Mouse (Mus musculus) heart, embryonic 13.5 days (tissue): ENCODE data around the gene Pigb. TPM values are rescaled to one million over a fixed set of nuclear protein-coding genes. Genes with fewer than 3 reads are reported as not detected.

Experiments used
- ATAC-seq: fragments of 200-750 bp; cut with Nextera tagmentation; 2 replicates; pipeline ENCODE4 v1.8.0; 2017; ENCODE audit warnings: moderate TSS enrichment; ENCODE audit not compliant: insufficient number of reproducible peaks, low FRiP score, low TSS enrichment; ENCODE audit errors: extremely low read depth
- H3K27ac ChIP-seq: fragments of 300-500 bp; sonication (generic); replicated peaks from 2 replicates; pipeline ENCODE4 v1.5.1; 2015; ENCODE audit warnings: moderate library complexity, mild to moderate bottlenecking, inconsistent platforms
- H3K27me3 ChIP-seq: fragments of 300-500 bp; sonication (generic); replicated peaks from 2 replicates; pipeline ENCODE4 v1.6.1; 2015; ENCODE audit warnings: mild to moderate bottlenecking, inconsistent platforms
- H3K36me3 ChIP-seq: fragments of 300-500 bp; sonication (generic); 2 replicates; pipeline ENCODE4 v1.6.1; 2015; ENCODE audit warnings: mild to moderate bottlenecking, inconsistent platforms
- H3K4me1 ChIP-seq: fragments of 300-500 bp; sonication (generic); 2 replicates; pipeline ENCODE4 v1.6.1; 2015; ENCODE audit warnings: inconsistent platforms
- H3K4me2 ChIP-seq: fragments of 300-500 bp; sonication (generic); 2 replicates; pipeline ENCODE4 v1.6.1; 2015; ENCODE audit warnings: inconsistent platforms, mild to moderate bottlenecking, moderate library complexity
- H3K4me3 ChIP-seq: fragments of 300-500 bp; sonication (generic); 2 replicates; pipeline ENCODE4 v1.5.1; 2015; ENCODE audit warnings: moderate library complexity, mild to moderate bottlenecking, inconsistent platforms
- H3K9ac ChIP-seq: fragments of 300-500 bp; sonication (generic); 2 replicates; pipeline ENCODE4 v1.6.1; 2015; ENCODE audit warnings: inconsistent platforms, mild to moderate bottlenecking, moderate library complexity
- H3K9me3 ChIP-seq: fragments of 300-500 bp; sonication (generic); 2 replicates; pipeline ENCODE4 v1.6.1; 2016; ENCODE audit warnings: inconsistent platforms
- WGBS: fragments of 180-500 bp; shearing (Covaris S2); methylation state at CpG from one replicate; pipeline ENCODE4 v1.1.7; 2015; ENCODE audit warnings: mixed read lengths; 5-methylcytosine and 5-hydroxymethylcytosine counted together
- polyA plus RNA-seq: library from polyadenylated mRNA; unstranded; fragments of >200 nt; fragmentation: Nextera tagmentation; extraction: Ambion mirVana; gene quantifications from 2 replicates; pipeline ENCODE4 v1.2.1, GENCODE M21; 2015

The Pigb gene
- polyA plus RNA-seq, 1 experiment from 2014 or later = 7.1 TPM

DNA sequence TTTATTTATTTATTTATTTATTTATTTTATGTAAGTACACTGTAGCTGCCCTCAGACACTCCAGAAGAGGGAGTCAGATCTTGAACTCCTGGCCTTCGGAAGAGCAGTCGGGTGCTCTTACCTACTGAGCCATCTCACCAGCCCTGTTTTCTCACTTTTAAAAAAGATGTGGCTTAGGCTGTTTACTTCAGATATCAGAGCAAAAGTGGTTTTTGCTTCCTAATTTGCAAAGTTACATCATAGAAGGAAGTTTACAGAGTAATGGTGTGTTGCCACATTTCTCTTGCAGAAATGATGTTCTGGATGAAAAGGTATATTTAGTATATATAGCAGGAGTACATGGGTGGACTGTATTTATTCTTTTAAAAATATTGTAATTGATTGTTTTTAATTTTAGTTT is 48.8 kb downstream of the Pigb start:
- H3K27ac ChIP-seq = no peak overlapping the region
- no peak overlapping the region for H3K4me3 ChIP-seq
- no peaks in the 10 kb centered on the region for H3K9me3 ChIP-seq
- no peaks in the 10 kb centered on the region for H3K36me3 ChIP-seq
- H3K27me3 ChIP-seq = 0 out of 2 replicates have a peak, but pooled peaks cover 6% of the 10 kb centered on the region
- no peak for ATAC-seq
- H3K4me2 ChIP-seq = no peak overlapping the region
- H3K9ac ChIP-seq = no peak overlapping the region
- WGBS = 77% methylated on average over 2 of the region's 2 CpGs
- no peaks in the 10 kb centered on the region; the same call in 1 of the 2 replicates for H3K4me1 ChIP-seq

DNA sequence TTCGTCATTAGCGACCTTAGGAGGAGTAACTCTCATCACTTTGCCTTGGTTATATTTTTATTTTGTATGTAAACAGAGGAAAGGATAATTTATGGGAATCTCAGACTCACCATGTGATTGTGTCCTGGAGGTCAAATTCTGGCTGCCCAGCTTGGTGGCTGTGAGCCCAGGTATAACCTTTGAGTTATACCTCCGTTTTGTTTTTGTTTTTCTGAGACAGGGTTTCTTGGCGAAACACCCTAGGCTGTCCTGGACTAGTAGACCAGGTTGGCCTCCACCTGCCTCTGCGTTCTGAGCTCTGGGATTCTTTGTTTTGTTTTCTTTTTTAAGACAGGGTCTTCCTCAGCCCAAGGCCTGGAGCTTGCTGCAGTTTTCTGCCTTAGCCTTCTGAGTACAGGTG is 51.5 kb downstream of the Pigb start:
- H3K9me3 ChIP-seq = no peaks in the 10 kb centered on the region
- no peak overlapping the region for H3K4me3 ChIP-seq
- H3K27ac ChIP-seq = no peak overlapping the region
- H3K4me2 ChIP-seq = no peak overlapping the region
- peaks cover 13% of the 10 kb centered on the region for H3K4me1 ChIP-seq
- ATAC-seq = no peak
- 82% methylated on average over 5 of the region's 5 CpGs for WGBS
- no peak overlapping the region for H3K9ac ChIP-seq
- H3K27me3 ChIP-seq = 0 out of 2 replicates have a peak, but pooled peaks cover 6% of the 10 kb centered on the region
- H3K36me3 ChIP-seq = no peaks in the 10 kb centered on the region

DNA sequence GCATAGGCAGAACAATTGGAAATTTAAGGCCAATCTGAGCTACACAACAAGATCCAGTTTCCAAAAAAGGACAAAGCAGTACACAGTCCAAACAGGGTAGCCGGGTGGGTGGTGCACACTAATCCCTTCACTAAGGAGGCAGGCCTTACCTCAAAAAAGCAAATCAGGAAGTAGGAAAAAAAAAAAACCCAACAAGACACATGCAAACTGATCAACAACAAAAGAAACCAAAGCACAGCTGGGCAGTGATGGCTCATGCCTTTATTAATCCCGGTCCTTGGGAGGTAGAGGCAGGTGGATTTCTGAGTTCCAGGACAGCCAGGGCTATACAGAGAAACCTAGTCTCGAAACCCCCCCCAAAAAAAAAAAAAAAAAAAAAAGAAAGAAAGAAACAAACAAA is 52.5 kb downstream of the Pigb start:
- Histone ChIP-seq H3K27me3 (0 out of 2 replicates have a peak, but pooled peaks cover 6% of the 10 kb centered on the region), H3K4me2 (no peak overlapping the region), H3K4me1 (peaks cover 13% of the 10 kb centered on the region), H3K27ac (no peak overlapping the region), H3K36me3 (no peaks in the 10 kb centered on the region), H3K4me3 (no peak overlapping the region), H3K9me3 (no peaks in the 10 kb centered on the region), H3K9ac (no peak overlapping the region)
- no peak for ATAC-seq
- 65% methylated on average over 3 of the region's 3 CpGs for WGBS

DNA sequence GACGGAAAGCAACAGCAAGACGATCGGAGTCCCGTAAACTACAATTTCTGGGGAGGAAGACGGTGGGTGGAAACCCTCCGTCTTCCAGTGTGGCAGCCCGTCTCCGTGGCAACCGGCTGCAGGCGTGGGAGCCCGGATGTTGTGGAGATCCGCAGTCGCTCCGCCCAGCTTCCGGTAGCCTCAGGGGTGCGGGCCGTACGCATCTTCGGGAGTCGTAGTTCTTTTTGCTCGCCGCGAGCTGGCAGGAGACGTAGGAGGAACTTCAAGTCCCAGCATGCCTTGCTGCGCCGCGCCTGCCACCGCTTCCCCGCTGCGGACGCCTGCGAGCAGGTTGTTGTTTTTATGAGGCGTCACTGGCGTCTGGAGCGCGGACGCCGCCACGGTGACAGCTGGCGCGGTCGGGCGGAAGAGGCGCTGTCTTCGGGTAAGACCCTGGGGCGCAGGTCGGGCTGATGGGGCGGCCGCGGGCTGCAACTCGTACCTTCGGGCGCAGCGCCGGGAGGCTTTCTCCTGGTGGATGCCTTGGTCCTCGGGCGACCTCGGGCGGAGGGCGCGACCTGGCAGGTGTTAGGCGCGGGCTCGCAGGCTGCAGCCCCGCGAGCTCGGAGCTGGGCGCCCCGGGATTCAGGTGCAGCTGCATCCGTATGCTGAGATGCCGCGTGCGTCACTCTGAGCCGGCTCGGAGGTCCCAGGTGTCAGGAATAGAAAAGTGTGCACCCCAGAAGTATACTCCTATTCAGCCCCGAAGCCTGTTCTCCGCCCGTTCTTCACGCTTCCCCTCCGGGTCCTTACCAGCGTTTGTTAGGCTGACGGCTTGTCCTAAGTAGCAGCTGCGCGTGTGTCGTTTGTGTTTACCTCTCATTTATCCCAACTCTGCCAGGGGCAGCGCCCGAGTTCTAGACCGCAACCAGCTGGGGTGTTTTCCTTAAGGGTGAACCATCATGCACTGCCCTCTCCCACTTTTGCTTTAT is 54.6 kb downstream of the Pigb start, which contains the start of the genes Ccpg1os and Ccpg1:
Gene Ccpg1os, minus strand, starts transcription at position 133 of the 971 bp plus-strand sequence.
Gene Ccpg1, plus strand, starts transcription at position 180 of the 971 bp plus-strand sequence.
- Histone ChIP-seq H3K9me3 (no peaks in the 10 kb centered on the region), H3K36me3 (no peaks in the 10 kb centered on the region), H3K4me2 (peak within 1 kb of the TSS; percentile 96), H3K27ac (peak within 1 kb of the TSS; percentile 74), H3K4me3 (peak within 1 kb of the TSS; percentile 91), H3K4me1 (peaks cover 13% of the 10 kb centered on the region), H3K27me3 (0 out of 2 replicates have a peak, but pooled peaks cover 6% of the 10 kb centered on the region), H3K9ac (peak within 1 kb of the TSS; percentile 89)
- peak; percentile 97 for ATAC-seq
- under 1% methylated on average over 88 of the region's 88 CpGs for WGBS

DNA sequence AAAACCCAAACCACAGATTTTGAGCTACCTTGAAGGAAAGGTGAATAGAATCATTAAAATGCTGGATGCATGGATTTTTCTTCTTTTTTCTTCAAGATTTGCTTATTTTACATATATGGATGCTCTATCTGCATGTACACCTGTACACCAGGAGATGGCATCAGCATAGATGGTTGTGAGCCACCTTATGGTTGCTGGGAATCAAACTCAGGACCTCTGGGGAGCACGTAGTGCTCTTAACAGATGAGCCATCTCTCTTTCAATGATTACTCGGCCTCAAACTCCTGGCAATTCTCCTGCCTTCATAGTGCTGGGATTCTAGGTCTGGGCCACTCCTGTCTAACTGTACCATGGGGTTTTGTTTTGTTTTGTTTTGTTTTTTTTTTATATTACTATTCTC is 57.1 kb downstream of the Pigb start:
- H3K36me3 ChIP-seq = no peaks in the 10 kb centered on the region
- H3K9ac ChIP-seq = no peak overlapping the region
- ATAC-seq = no peak
- WGBS = 53% methylated on average over 2 of the region's 2 CpGs
- H3K27me3 ChIP-seq = 0 out of 2 replicates have a peak, but pooled peaks cover 6% of the 10 kb centered on the region
- H3K27ac ChIP-seq = no peak overlapping the region
- no peak overlapping the region for H3K4me2 ChIP-seq
- H3K9me3 ChIP-seq = no peaks in the 10 kb centered on the region
- H3K4me3 ChIP-seq = no peak overlapping the region
- peaks cover 13% of the 10 kb centered on the region for H3K4me1 ChIP-seq

DNA sequence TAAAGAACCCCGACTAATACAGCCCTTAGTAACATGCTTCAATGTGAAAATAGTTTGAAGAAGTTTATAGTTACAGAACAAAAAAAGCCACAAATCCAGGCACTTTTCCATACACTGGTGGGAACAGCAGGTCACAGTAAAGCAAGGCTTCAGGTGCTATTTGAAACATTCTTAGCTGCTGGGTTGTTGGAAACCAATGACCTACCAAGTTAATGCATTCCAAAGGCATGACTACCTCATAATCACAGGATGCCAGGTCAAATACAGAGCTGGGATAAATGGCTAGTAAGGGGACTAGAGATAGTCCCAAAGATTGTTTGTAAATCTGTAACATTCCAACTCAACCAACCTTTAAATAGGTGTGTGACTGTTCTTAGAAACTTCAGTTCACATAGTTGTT is 64.9 kb downstream of the Pigb start:
- no peak overlapping the region for H3K4me3 ChIP-seq
- 88% methylated on average over 1 of the region's 1 CpGs for WGBS
- H3K36me3 ChIP-seq = no peaks in the 10 kb centered on the region
- no peaks in the 10 kb centered on the region for H3K4me1 ChIP-seq
- H3K9ac ChIP-seq = no peak overlapping the region
- H3K4me2 ChIP-seq = no peak overlapping the region
- H3K27ac ChIP-seq = no peak overlapping the region
- H3K9me3 ChIP-seq = no peaks in the 10 kb centered on the region
- no peaks in the 10 kb centered on the region for H3K27me3 ChIP-seq
- ATAC-seq = no peak

DNA sequence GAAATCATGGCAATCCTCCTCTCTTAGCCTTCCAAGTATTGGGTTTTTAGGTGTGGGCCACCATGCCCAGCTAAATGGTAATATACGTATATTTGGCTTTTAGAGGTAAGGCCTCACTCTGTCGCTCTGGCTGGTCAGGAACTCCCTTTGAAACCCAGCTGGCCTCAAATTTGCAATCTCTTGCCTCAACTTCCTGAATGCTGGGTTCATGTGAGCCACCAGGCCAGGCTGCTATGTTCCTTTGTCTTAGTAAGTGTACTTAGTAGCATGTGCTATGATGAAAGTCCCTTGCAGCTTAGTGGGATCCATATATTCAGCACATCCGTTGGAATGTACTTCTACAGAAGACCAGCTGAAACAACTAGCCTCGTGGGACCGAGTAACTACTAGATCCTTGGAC is 65.4 kb downstream of the Pigb start:
- 78% methylated on average over 5 of the region's 5 CpGs for WGBS
- no peak overlapping the region for H3K27ac ChIP-seq

DNA sequence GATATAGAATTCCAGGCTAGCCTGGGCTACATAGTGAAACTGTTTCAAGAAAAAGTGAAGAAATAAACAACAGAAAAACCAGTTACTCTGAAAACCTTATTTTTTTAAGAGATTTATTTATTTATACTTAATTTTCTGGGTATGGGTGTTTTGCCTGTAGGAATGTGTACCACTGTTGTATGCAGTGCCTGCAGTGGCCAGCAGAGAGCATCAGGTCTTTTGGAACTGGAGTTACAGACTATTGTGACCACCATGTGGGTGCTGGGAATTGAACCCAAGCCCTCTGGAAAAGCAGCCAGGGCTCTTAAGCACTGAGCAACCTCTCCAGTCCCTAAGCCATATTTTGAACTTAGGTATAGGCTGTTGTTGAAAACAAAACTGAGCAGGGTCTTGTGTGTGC is 67.2 kb downstream of the Pigb start:
- Histone ChIP-seq H3K36me3 (no peaks in the 10 kb centered on the region), H3K27me3 (no peaks in the 10 kb centered on the region), H3K9me3 (no peaks in the 10 kb centered on the region), H3K27ac (no peak overlapping the region), H3K4me1 (no peaks in the 10 kb centered on the region), H3K9ac (no peak overlapping the region), H3K4me2 (no peak overlapping the region), H3K4me3 (no peak overlapping the region)
- no peak for ATAC-seq

More for the DNA sequence above, 65.4 kb downstream of the Pigb start:
- no peak for ATAC-seq
- Histone ChIP-seq H3K4me3 (no peak overlapping the region), H3K9me3 (no peaks in the 10 kb centered on the region), H3K27me3 (no peaks in the 10 kb centered on the region), H3K4me2 (no peak overlapping the region), H3K9ac (no peak overlapping the region), H3K4me1 (no peaks in the 10 kb centered on the region), H3K36me3 (no peaks in the 10 kb centered on the region)

DNA sequence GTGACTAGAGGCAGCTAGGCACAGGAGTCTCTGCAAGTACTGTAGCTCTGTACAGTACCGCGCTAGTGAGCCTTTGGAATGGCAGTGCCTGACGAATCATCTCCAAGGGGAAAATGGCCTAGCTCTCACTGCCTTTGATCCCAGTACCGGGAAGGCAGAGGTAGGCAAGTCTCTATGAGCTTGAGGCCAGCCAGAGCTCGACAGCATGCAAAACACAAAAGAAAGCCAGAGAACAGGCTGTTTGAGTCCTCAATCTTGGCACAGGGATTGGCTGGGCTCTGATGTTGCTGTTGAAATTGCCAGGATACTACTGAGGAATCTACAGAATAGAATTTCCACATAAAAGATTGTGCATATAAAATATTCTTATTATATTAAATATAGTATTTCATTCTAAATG is 67.7 kb downstream of the Pigb start:
- 78% methylated on average over 5 of the region's 5 CpGs for WGBS
- ATAC-seq = no peak
- Histone ChIP-seq H3K36me3 (no peaks in the 10 kb centered on the region), H3K9ac (no peak overlapping the region), H3K4me3 (no peak overlapping the region), H3K4me1 (no peaks in the 10 kb centered on the region), H3K27me3 (no peaks in the 10 kb centered on the region), H3K27ac (no peak overlapping the region), H3K9me3 (no peaks in the 10 kb centered on the region), H3K4me2 (no peak overlapping the region)

DNA sequence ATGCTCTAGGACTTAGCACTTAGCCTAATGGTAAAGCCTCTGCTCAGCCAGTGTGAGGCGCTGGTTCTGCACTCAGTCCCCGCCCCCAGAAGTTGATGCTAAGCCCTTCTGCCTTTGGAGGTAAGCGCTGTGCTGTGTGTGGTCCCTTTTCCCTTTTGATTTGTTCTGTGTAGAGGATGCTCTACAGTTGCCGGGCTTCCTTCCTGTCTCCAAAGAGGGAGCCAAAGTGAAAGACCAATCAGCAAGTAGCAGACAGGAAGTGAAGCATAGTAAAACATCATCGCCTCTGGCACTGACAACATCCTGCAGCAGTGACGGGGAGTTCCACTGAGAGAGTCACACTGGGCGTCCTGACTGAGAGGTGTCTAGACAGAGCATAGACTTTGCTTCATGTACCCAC is 70.3 kb downstream of the Pigb start:
- H3K4me1 ChIP-seq = no peaks in the 10 kb centered on the region
- ATAC-seq = no peak
- H3K4me3 ChIP-seq = no peak overlapping the region
- WGBS = 55% methylated on average over 7 of the region's 7 CpGs
- H3K36me3 ChIP-seq = no peaks in the 10 kb centered on the region
- H3K9ac ChIP-seq = no peak overlapping the region
- H3K9me3 ChIP-seq = no peaks in the 10 kb centered on the region
- H3K4me2 ChIP-seq = no peak overlapping the region
- no peak overlapping the region for H3K27ac ChIP-seq
- no peaks in the 10 kb centered on the region for H3K27me3 ChIP-seq

DNA sequence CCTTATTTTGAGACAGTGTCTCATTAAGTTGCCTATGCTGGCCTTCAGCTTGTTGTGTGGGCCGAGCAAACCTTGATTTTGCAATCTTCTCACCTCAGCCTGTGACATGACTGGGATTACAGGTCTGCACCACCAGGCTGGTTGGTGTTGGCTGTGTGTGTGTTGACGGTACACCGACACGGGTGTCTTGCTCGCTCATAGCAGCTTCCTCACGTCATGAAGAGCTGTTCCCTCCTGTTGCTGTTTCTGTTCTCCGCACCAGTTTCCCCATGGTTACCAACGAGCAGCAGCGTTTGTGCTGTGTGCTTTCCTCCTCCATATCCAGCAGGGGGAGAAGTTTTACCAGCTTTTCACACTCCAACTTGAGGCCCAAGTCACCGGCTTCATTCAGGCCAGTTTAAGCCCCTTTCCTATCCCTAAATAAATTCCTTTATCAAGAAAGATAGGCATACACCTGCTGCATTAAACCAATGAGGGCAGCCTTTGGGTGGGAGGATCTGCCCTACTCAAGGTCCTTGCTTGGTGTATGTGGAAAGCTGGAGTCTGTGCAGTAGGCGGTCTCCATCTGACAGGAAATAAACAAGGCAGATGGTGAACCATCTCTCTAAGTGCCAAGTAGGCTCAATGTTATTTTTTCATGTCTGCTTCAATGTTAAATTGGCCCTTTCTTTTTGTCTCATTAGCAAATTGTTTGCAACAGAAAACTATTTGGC is 71.7 kb downstream of the Pigb start:
- H3K27ac ChIP-seq = no peak overlapping the region
- H3K36me3 ChIP-seq = no peaks in the 10 kb centered on the region
- H3K4me1 ChIP-seq = no peaks in the 10 kb centered on the region
- ATAC-seq = no peak
- no peaks in the 10 kb centered on the region for H3K27me3 ChIP-seq
- no peak overlapping the region for H3K4me3 ChIP-seq
- 29% methylated on average over 11 of the region's 11 CpGs for WGBS
- H3K9me3 ChIP-seq = no peaks in the 10 kb centered on the region
- H3K9ac ChIP-seq = no peak overlapping the region
- H3K4me2 ChIP-seq = 0 out of 2 replicates have a peak overlapping the region, but pooled peaks have one; percentile 8
